7 mouse cellular contexts compared by ENCODE assay signal in genomic region chr13:109686116-109686876, GRCm38 (mm10).
DNase-seq lines count a peak whose midpoint lies in the region; ATAC-seq and TF ChIP-seq lines count a peak whose summit lies in the region.

No protein-coding gene starts in this region.

- peak overlapping the region; percentile 73 for H3K4me3 ChIP-seq in ES-Bruce4 (ENCODE audit: low read depth, low read length)
- peak overlapping the region; percentile 74 for H3K4me3 ChIP-seq in heart, postnatal 0 days (ENCODE audit: low read depth, low read length)
- peak overlapping the region; percentile 48 for H3K4me3 ChIP-seq in lung, postnatal 0 days (ENCODE audit: low read depth, low read length)

- peak overlapping the region; percentile 82 for H3K4me2 ChIP-seq in heart, postnatal 0 days (ENCODE audit: low read depth, low read length)
- H3K4me2 ChIP-seq in lung, postnatal 0 days (replicated peaks; ENCODE audit: low read depth, low read length): peak overlapping the region; percentile 58

- 2% methylated on average over 4 of the region's 4 CpGs for WGBS in heart, postnatal 0 days
- 20% methylated on average over 4 of the region's 4 CpGs for WGBS in lung, postnatal 0 days

- peak overlapping the region; percentile 41; the same call in 1 of the 2 replicates for H3K27ac ChIP-seq in ES-Bruce4 (ENCODE audit: insufficient read depth, low read length)
- H3K27ac ChIP-seq in heart, postnatal 0 days (ENCODE audit: low read depth): peak overlapping the region; percentile 95
- peak overlapping the region; percentile 70 for H3K27ac ChIP-seq in lung, postnatal 0 days (ENCODE audit: low read length)

- TF ChIP-seq CTCF in ES-Bruce4 (IDR thresholded peaks at IDR 0.05; ENCODE audit: low read depth, low read length): no peak
- TF ChIP-seq CTCF in Patski (IDR thresholded peaks at IDR 0.05): no peak
- no peak for TF ChIP-seq CTCF in heart, postnatal 0 days (IDR thresholded peaks at IDR 0.05; ENCODE audit: low read depth)
- no peak for TF ChIP-seq CTCF in lung, postnatal 0 days (IDR thresholded peaks at IDR 0.05)

- no peak for TF ChIP-seq EP300 in ES-Bruce4 (IDR thresholded peaks at IDR 0.05; ENCODE audit: insufficient read depth, low read depth, low read length)
- peak; percentile 24; the same call in 1 of the 2 replicates for TF ChIP-seq EP300 in heart, postnatal 0 days (IDR thresholded peaks at IDR 0.05; ENCODE audit: low read depth)
- no peak for TF ChIP-seq EP300 in lung, postnatal 0 days (IDR thresholded peaks at IDR 0.05)

- no peak for DNase-seq in Patski (ENCODE audit: low read depth, low spot score)
- DNase-seq in heart, postnatal 0 days (ENCODE audit: low spot score): peak; percentile 85
- DNase-seq in lung, postnatal 0 days (ENCODE audit: low spot score): peak; percentile 62
- DNase-seq in cerebellum, postnatal 25 days: no peak
- DNase-seq in left cerebral cortex, postnatal 14 days (ENCODE audit: low spot score in 2 of 2): no peak
- DNase-seq in frontal cortex, postnatal 10 days (ENCODE audit: low spot score in 2 of 2): no peak

- H3K36me3 ChIP-seq in ES-Bruce4 (ENCODE audit: control insufficient read depth, insufficient read depth, low read length, poor library complexity, severe bottlenecking): no peaks in the 10 kb centered on the region
- H3K36me3 ChIP-seq in heart, postnatal 0 days (replicated peaks; ENCODE audit: control insufficient read depth, insufficient read depth, low read length): no peaks in the 10 kb centered on the region
- H3K36me3 ChIP-seq in lung, postnatal 0 days (ENCODE audit: insufficient read depth, low read length): no peaks in the 10 kb centered on the region

- H3K4me1 ChIP-seq in ES-Bruce4 (ENCODE audit: control insufficient read depth, insufficient read depth, low read length): peaks cover 2% of the 10 kb centered on the region
- peaks cover 14% of the 10 kb centered on the region for H3K4me1 ChIP-seq in heart, postnatal 0 days (ENCODE audit: control insufficient read depth, insufficient read depth)
- no peaks in the 10 kb centered on the region for H3K4me1 ChIP-seq in lung, postnatal 0 days (ENCODE audit: insufficient read depth, low read depth, low read length)

- in situ Hi-C loops in Patski (cut with MboI; ENCODE audit: low pct_unique_long_range_greater_than_20kb): no loop called here

- H3K27me3 ChIP-seq in ES-Bruce4 (ENCODE audit: control insufficient read depth, insufficient read depth, low read length, poor library complexity, severe bottlenecking) (no peaks in the 10 kb centered on the region), Patski (no peaks in the 10 kb centered on the region)
- no peaks in the 10 kb centered on the region for H3K27me3 ChIP-seq in heart, postnatal 0 days (ENCODE audit: control insufficient read depth, insufficient read depth, low read length)
- H3K27me3 ChIP-seq in lung, postnatal 0 days (replicated peaks; ENCODE audit: insufficient read depth, low read length): no peaks in the 10 kb centered on the region

- peak overlapping the region; percentile 43 for H3K9ac ChIP-seq in ES-Bruce4 (ENCODE audit: low read depth, poor library complexity, severe bottlenecking)
- H3K9ac ChIP-seq in heart, postnatal 0 days (replicated peaks; ENCODE audit: low read depth, low read length): peak overlapping the region; percentile 83
- H3K9ac ChIP-seq in lung, postnatal 0 days (replicated peaks; ENCODE audit: low read depth): peak overlapping the region; percentile 58

- intact Hi-C loops in left cerebral cortex, postnatal 14 days (cut with DNase I): loop anchor here (5.0 kb wide), 2 partner anchors 41 to 69 kb away; no protein-coding TSS in a partner anchor

- peak; percentile 23 for ATAC-seq in Patski
- peak; percentile 59 for ATAC-seq in heart, postnatal 0 days (ENCODE audit: insufficient read depth, low read depth)
- peak; percentile 48 for ATAC-seq in lung, postnatal 0 days

- CTCF ChIA-PET in Patski (lab: Charles Lee): interaction anchor here (1.0 to 2.9 kb wide), 8 partner anchors 10 to 51 kb away, joined by 3 to 9 read pairs (median 5); no protein-coding TSS in a partner anchor

- POLR2A ChIA-PET in Patski (lab: Charles Lee): interaction anchor here (0.6 to 1.3 kb wide), 3 partner anchors 15 to 88 kb away, joined by 3 to 4 read pairs (median 3); no protein-coding TSS in a partner anchor

- no peaks in the 10 kb centered on the region for H3K9me3 ChIP-seq in ES-Bruce4 (replicated peaks; ENCODE audit: control insufficient read depth, insufficient read depth, low read length, poor library complexity, severe bottlenecking)
- H3K9me3 ChIP-seq in heart, postnatal 0 days (replicated peaks; ENCODE audit: control insufficient read depth, low read length): no peaks in the 10 kb centered on the region
- H3K9me3 ChIP-seq in lung, postnatal 0 days (ENCODE audit: low read length): no peaks in the 10 kb centered on the region

- TF ChIP-seq POLR2A in ES-Bruce4 (IDR thresholded peaks at IDR 0.05; ENCODE audit: insufficient read depth, low read length): no peak

Comparison
In these comparisons a context has a peak if more than half of its experiments do, and no peak if none do; other contexts are left out.
1. H3K27ac ChIP-seq: peak in every context shown above with its lines; median percentile 95 in heart, postnatal 0 days; 70 in lung, postnatal 0 days; 41 in ES-Bruce4.
2. DNase-seq: peak in heart, postnatal 0 days (single experiment) and lung, postnatal 0 days (single experiment); none in Patski (single experiment), cerebellum, postnatal 25 days (0 of 2), left cerebral cortex, postnatal 14 days (0 of 2) and frontal cortex, postnatal 10 days (0 of 2).
3. Peak in every context shown above with its lines, with median percentiles within 50 percentile points of each other: H3K4me3 ChIP-seq, H3K9ac ChIP-seq and ATAC-seq.